Mouse (Mus musculus) liver, adult 2 months (tissue): ENCODE measurements around the gene Pbrm1.

Experiments used
- CTCF ChIP-seq: fragments of 200-500 bp; IDR thresholded peaks from 2 replicates; pipeline ENCODE4 v1.5.1; 2011; ENCODE audit warnings: low read depth, low read length, control low read depth
- POLR2A ChIP-seq: fragments of 200-500 bp; IDR thresholded peaks from 2 replicates; pipeline ENCODE4 v1.6.1; 2011; ENCODE audit warnings: low read length, control low read depth; ENCODE audit not compliant: insufficient read depth; ENCODE audit errors: extremely low read depth

- TF ChIP-seq CTCF = no peak
- no peak for TF ChIP-seq POLR2A
These were observed 44.7 kb upstream of the Pbrm1 start for GRCm38 (mm10) chr14:30974204-30974603.
